Mouse (Mus musculus) left cerebral cortex, adult 11 months (tissue): ENCODE measurements around the gene Ambra1.

Source experiments
- DNase-seq: peaks from one replicate; pipeline ENCODE4 v3.0.0; 2022; ENCODE audit warnings: low spot score

Ambra1 gene

GRCm38 (mm10) chr2:91735221-91735620 lies 5.3 kb downstream of the Ambra1 start:
- no peak for DNase-seq

DNA sequence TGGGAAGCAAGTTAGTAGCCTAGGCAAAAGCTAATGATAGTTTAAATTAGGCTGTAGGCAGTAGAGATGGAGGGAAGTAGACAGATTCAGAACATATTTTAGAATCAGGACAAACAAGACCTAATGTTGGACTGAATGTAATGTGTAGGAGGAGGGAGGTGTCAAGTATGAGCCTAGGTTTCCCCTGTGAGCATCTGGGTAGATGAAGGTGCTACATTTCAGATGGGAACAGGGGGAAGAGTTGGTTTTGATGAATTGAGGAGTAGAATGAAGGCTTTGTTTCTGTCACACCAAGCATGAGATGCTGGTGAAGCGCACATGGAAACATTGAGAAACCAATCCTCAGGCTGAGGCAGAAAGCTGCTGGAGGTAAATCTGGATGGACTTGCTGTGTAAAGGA lies 9.7 kb downstream of the Ambra1 start:
- DNase-seq: no peak

DNA sequence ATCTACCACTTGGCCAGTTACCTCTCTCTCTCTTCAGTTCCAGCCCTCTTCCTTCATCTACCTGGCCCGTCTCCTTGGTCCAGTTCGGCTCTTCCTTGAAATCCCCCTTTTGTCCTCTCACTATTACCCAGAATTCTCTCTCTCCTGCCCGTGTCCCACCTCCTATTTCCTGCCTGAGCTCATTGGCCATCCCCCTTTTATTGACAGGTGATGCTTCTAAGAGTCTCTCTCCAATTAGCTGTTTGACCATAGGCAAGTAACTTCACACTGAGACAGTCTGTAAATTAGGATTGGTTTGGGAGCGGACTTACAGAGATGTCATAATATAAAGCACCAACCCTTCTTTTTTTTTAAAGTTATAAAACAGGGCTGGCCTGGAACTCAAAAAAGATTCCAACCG lies 14.8 kb downstream of the Ambra1 start:
- DNase-seq: no peak

- no peak for DNase-seq
These were observed 19.9 kb downstream of the Ambra1 start for GRCm38 (mm10) chr2:91749811-91750261.

GRCm38 (mm10) chr2:91771921-91772705 lies 42.2 kb downstream of the Ambra1 start:
- no peak for DNase-seq

DNA sequence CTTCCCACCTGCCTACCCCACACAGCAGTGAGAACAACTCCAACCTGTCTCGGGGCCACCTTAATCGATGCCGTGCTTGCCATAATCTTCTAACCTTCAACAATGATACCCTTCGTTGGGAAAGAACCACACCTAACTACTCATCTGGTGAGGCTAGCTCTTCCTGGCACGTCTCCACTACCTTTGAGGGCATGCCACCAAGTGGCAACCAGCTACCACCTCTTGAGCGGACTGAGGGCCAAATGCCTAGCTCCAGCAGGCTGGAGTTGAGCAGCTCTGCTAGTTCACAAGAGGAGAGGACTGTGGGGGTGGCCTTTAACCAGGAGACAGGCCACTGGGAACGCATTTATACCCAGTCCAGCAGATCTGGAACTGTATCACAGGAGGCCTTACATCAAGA lies 43.4 kb downstream of the Ambra1 start:
- DNase-seq: no peak

- DNase-seq: no peak
These were observed 49.2 kb downstream of the Ambra1 start for GRCm38 (mm10) chr2:91779166-91779565.

GRCm38 (mm10) chr2:91791621-91792020 lies 61.7 kb downstream of the Ambra1 start:
- DNase-seq: peak; percentile 34

DNA sequence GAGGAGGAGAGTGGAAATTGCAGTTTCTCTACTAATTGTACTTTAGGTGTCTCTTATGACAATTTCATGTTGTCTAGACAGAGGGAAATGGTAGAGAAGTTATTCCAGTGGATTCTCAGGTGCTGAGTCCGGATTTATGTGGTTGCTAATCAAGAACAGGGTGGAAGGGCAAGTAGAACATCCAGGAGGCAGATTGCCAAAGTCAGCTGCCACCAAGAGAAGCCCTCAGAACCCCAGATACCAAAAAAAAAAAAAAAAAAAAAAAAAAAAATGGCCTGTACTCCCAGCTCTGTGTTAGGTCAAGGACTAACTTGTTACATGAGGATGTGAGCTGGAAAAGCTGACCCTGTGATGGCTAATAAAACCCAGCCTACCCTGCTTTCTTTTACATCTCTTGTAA lies 62.4 kb downstream of the Ambra1 start:
- DNase-seq: no peak

- DNase-seq: no peak
These were observed 64.5 kb downstream of the Ambra1 start for GRCm38 (mm10) chr2:91794466-91794865.

GRCm38 (mm10) chr2:91795091-91795490 lies 65.2 kb downstream of the Ambra1 start:
- DNase-seq: no peak

DNA sequence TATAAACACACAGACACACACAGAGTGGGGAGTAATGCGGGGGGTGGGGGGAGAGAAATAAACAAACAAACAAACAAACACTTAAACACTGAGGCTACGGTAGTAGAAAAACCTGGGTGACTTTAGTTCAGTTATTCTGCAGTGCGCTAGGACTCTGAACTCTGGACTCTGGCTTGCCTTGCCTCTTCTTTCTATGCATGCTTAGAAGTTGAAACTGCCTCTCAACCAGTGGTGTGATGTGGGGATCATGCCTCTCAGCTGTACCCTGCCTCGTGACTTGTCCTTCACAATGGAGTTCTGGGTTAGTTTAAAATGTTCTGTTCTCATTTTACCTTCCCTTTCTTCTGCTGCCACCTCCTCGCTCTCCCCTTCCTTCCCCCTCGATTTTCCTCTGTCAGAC lies 81.5 kb downstream of the Ambra1 start:
- DNase-seq: peak; percentile 18

GRCm38 (mm10) chr2:91816741-91817140 lies 86.8 kb downstream of the Ambra1 start:
- no peak for DNase-seq

GRCm38 (mm10) chr2:91832227-91832626 lies 102.3 kb downstream of the Ambra1 start:
- DNase-seq: no peak

DNA sequence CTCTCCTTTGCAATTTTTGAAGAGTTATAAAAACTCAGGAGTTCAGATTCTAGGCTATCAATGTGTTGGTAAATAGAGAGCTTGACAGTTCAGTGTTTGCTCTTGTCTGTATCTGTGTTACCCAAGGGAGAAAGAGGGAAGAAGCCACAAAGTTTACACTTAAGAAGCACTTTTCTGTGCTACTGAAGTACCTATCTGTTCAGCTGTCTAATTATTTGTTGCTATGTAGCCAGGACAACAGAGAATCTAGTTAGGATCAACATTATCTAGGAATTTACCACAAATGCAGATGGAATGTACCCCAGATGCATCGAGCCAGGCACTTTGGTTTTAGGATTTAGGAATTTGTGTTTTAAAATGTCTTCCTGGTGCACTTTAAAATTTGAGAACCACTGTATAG lies 104.3 kb downstream of the Ambra1 start:
- DNase-seq: no peak

DNA sequence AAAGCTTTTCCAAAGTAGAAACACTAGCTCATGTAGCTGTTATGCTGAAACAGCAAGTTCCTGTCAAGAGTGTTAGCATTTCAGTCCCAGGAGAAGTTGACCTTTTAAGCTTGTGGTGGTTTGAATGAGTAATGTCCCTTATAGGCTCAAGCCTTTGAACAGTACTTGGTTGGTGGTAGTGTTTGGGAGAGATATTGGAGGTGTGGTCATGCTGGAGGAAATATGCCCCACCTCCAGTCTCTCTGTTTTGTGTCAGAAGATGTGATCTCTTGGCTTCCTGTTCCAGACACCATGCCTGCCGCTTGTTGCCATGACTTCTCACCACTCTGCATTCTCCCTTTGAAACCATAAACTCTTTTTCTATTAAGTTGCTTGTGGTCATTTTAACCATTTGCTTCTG lies 105.1 kb downstream of the Ambra1 start:
- no peak for DNase-seq

- DNase-seq: no peak
These were observed 105.7 kb downstream of the Ambra1 start for GRCm38 (mm10) chr2:91835631-91836030.

- peak; percentile 47 for DNase-seq
These were observed 114.2 kb downstream of the Ambra1 start for GRCm38 (mm10) chr2:91844085-91844484.

DNA sequence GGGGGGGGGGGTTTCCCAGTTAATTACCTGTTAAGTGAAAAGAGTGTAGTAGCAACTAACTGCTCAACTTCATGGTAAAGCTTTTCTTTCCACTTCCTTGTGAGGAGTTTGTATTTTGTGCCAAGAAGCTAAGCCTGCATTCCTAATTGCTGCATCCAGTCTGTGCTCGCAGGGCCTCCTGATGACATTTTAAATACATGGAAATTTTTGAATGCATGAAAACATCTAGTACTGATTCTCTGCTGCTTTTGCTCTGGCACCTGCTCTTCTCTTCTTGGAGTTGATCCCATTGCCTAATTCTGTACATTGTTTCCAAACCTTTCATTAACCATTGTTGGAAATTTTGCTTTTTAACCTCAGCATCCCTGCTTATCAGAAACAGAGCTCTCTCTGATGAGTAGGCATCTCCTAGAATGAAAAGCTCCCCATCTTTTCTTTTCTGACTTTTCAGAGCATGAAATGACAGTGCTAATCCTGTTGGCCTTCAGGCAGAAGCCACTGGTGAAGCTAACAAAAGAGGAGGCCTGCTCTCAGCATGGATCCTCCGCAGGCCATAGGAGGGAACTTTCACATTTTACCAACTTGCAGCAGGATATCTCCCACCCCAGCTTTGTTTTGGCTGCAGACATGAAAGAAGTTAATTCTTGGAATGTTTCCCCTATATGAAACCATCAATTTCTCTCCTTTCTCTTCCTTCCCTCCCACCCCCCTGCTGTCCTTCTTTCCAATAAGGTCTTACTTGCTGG lies 122.7 kb downstream of the Ambra1 start:
- no peak for DNase-seq

- no peak for DNase-seq
These were observed 124.6 kb downstream of the Ambra1 start for GRCm38 (mm10) chr2:91854575-91854974.

DNA sequence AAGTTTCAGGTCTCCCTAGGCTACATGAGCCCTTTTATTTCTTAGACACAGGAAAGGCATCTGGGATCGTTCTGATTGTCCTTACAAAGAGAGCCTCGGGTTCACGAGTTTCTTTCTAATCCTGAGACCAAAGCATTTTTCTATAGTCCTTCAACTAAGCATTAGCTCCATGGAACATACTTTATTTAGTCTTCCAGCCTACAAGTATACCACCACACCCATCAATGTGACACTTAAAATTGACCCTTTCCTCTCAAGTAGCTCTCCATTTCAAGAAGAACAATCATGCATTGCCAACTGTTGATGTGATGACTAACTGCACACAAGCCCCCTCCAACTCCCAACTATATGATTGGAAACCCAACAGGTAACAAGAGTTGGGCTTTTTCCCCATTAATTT lies 127.0 kb downstream of the Ambra1 start:
- DNase-seq: no peak

DNA sequence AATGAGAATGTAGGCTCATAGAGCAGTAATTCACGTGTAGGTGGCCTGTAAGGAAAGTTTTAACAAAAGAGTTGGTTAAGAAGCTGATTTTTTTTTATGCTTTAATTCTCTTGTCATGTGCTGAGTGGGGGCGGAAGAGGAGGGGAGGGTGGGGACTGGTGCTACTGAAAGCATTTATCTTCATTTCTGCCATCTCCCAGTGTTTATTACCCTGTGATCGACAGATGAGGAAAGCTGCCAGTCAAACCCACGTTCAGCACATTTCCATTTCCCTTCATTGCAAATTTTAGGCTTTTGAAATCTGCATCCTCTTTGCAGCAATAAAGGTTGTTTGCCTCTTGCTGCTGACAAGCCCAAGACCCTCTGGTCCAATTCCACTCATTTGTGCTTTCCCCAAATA lies 129.5 kb downstream of the Ambra1 start:
- no peak for DNase-seq

GRCm38 (mm10) chr2:91870754-91871153 lies 140.8 kb downstream of the Ambra1 start:
- DNase-seq: no peak
